Mouse (Mus musculus) lung, postnatal 10 days (tissue): ENCODE results near the gene D630039A03Rik.

Source experiments
- DNase-seq: peaks from one replicate; pipeline ENCODE4 v3.0.0; 2021

D630039A03Rik gene

DNA sequence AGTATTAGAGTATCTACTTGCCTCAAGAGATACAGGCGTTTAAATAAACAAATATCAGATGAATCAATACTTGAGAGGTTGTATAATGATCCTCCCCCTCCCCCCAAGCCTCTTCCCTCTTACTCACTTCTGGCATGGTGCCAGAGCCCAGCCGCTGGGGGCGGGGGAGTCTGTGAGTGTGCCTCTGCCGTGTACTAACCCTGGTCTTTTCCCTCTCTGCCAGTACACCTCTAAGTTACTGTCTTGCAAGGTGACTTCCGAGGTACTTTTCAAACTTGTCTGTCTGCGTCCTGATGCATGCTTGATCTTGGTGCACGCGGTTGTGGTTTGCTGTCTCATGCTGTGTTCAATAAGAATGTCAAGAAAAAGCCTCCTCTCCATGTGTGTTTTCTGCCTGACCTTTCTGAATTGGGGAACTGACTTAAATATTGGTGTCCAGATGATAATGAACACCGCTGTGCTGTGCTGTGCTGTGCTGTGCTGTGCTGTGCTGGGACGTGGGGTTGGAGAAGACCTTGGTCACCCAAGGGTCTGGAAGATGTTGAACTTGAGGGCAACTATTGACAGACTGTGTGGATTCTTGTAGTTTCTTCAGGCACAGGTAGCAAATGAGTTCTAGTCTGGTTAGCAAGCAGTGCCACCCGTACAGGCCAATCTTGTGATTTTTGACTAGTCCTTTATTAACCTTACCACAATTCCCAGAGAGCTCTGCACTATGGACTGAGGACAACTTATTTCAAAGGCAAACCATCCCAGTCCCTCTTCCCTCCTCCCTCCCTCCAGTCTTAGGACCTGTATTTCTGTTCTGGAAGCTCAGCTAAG is 29.8 kb downstream of the D630039A03Rik start:
- DNase-seq = peak; percentile 68

DNA sequence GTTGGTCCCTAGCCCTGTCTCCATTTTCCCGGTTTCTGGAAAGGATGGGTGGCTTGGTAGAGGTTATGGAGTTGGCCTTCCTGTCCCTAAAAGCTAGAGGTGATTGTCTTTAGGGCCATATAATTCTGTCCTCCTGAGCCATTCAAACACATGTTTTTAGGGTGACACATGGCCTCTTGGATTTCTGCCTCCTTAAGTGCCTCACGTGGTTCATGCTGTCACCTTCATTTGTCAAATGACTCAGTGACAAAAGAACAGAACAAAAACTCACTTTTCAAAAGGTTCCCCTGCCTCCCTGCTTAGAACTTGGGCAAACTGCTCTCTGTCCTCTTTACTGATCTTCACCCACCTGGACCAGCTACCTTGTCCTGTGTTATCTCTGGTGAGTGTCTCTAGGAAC is 30.9 kb downstream of the D630039A03Rik start:
- no peak for DNase-seq

DNA sequence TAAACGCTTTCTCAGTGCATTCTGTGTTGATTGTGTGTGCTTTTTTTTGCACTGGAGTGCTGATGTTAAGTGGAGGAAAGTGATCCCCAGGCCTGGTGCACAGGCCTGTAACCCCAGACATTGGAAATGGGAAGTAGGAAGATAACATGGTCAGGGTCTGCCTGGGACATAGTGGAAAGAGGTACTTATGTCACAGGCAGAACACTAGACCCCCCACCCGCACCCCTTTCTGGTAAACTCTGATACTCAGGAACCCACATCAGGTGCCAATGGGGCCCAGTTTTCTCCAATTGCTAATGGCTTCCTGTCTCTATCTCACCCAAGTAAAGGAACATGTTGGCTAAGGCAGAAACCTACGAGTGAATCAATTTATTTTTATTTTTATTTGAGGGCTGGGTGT is 31.6 kb downstream of the D630039A03Rik start:
- no peak for DNase-seq

DNA sequence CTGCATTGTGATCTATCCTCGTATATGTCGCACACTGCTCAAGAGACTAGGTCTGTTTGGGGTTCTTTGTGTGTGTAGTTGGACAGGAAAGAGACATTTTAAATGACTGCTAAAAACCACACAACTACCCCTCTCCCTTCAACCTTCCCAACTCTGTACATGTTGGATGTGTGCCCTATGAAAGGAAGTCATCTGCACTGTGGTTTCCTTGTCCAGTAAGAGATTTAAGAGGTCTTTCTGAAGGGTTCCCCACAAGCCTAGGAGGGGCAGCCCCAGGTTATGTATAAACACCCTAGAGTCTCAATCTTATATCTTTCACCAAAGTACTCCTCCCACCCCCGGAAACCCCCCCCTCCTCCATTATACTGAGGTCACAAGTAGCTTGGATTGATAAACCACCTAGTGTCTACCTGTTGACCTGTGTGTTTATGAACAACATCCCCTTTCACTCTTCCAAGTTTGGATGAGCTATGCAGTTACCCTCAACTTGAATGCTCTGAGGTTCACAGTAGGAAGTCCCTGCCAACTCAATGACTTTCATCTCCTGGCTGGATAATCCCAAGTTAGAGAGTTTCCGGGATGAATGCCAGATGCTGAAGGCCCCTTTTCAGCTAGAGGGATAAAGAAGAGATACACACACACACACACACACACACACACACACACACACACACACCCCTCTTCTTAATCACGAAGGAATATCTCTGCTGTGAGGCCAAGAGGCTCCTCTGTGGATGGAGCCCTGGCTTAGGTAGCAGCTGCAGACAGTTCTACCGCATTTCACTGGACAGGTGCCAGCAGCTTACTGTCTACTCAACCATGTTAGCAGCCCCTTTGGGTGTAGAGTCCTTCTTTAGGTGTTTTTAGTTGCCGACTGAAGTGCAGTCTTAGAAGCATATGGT is 32.3 kb downstream of the D630039A03Rik start:
- DNase-seq = peak; percentile 48

DNA sequence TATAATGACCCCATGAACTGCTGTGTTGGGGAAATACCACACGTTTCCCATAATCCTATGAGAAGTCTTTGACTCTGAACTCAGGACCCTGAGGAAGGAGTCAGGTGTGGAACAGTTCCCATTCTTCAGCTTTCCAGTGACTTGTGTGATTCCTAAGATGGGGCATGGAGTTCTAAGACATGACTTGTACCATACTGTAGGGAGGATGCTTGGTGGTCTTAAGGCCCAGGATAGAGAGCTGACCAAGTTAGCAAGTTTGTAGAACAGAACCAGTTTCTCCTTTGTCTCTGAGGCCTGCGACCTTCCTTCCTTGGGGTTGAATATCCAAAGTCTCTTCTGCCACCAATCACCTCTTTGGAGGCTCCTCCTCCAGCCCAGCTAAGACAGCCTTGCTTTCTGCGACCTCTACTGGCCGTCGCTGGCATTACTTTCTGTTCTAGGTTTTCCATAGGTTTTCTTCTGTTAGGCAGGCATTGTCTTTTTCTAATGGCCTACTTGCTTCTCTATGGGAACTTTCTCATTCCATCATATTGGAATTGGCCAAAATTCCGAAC is 36.2 kb downstream of the D630039A03Rik start:
- peak; percentile 87 for DNase-seq

DNA sequence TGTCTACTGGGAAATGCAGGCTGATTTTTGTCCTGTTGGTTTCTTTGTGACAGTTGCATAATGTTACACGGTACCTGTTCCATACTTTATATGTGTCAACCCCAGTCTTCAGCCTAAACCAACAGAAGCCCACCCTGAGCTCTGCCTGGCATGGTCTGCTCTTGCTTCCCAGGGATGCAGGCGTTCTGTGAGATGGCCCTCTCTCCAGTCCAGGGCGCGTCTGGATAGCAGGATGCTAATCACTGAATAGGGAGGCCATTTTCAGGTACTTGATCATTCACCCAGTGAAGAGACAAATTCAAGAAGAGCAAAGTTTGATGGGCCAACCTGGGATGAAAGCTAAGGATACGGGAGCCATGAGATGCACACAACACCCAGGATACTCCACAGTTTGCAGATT is 37.0 kb downstream of the D630039A03Rik start:
- DNase-seq = no peak

DNA sequence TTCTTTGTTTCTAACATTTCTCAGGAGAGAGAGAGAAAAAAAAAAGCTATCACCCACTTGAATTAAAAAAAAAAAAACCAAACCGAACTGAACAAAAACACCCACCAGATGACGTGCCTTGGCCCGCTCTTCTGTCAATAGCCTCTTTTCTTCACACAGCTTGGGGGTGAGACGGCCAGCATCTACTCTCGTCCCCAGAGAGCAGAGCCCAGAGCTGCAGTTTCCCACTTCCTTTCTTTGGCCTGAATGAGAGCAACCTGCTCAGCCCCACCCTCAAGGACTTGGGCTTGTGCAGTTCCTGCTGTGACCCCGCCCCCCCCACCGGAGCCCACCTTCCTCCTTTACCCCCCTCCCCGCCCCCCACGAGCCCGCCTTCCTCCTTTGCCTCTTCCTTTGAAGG is 48.6 kb downstream of the D630039A03Rik start:
- peak; percentile 41 for DNase-seq

DNA sequence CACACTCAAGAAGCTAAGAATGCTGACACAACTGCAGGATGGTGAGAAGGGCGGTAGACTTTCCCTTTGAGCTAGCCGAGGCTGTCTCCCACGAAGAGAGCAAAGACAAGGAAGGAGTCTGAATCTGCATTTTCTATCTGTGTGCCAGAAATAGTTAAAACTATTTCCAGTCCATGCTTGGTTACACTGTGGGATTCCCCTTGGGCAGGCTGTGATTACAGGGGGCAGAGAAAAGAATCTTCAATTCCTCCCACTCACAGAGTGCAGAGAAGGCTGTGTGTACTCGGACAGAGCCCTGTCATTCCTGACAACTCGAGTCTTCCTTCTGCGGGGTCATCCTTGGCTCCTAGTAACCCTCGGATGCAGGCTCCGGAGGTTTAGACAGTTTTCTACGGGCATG is 49.1 kb downstream of the D630039A03Rik start:
- DNase-seq = no peak

DNA sequence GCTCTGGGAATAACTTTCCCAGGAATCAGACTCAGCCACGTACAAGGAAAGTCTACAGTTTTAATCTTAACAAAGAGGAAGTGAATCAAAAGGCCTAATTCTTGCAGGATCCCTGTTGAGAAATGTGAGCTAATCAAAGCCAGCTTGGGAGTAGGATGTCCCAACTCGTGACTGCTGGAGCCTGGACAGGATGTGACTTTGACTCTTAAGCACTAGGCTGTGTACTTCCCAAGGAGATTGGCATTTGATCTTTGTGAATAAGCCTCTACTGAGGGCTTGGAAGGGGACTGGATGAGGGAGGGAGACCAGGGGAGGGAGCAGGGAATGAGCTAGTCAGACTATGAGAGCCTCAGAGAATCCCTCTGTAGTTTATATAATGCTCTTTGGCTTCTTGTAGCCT is 50.0 kb downstream of the D630039A03Rik start:
- DNase-seq = peak; percentile 65

DNA sequence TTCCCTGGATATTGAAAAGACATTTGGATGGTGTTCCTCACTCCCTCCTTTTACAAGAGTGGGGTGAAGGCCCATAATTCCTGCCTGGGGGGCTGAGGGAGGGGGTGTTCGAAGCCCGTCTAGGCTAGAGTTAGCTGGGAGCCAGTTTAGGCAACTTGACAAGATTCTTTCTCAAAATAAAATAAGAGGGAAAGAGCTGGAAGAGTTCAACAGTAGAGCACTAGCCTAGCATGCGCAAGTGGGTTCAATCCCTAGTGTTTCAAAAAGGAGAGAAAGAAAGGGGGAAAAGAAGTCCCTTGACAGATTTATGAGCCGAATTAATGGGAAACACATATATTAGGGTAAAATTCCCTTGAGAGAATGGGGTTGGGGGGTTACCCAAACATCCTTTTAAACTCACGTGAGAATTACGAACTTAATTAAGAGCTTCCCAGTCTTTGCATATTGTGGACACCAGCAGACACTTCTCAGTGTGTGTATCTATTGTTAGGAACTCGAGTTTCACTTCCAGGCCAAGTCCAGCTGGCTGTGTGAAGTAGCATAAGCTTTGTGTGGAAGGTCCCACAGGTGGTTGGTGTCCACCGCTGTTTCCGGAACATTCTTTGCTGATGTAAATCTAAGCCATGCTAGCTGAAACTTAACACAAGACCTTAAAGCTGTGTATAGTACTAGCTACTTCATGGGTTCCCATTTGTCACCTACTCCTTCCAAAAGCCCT is 53.7 kb downstream of the D630039A03Rik start:
- DNase-seq = no peak

DNA sequence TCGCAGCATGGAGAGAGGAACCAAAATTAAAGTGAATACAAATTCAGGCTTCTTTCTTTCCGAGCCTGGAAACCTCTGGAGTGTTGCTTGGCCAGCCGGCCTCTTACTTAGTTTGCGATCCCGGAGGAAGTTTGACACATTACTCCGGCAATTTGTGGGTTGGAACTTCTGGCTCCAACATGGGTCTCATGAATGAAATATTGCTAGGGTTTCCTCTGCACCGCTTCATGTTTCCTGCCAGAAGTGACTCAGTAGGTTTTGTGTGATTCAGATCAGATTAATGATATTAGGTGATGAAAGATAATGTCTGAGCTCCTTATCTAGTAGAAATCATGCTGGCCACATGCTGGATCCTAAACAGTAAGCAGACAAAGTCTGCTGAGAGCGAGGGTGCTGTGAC is 54.2 kb downstream of the D630039A03Rik start:
- no peak for DNase-seq

DNA sequence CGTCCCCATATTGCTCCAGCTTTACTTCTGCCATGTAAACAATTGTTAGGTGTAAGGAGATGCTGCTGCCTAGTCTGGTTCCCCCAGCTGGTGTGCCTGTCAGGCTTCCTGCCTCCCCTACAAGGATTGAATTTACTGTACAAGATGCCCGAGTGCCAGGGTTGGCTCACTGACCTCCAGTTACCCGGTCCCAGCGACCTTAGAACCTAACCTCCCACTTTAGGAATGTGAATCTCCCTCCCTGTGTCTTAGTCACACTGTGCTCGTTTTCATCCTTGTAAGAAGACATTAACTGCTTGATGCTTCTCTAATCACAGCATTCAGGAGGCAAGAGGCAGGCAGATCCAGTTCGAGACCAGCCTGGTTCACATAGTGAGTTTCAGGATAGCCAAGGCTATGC is 54.9 kb downstream of the D630039A03Rik start:
- no peak for DNase-seq

DNA sequence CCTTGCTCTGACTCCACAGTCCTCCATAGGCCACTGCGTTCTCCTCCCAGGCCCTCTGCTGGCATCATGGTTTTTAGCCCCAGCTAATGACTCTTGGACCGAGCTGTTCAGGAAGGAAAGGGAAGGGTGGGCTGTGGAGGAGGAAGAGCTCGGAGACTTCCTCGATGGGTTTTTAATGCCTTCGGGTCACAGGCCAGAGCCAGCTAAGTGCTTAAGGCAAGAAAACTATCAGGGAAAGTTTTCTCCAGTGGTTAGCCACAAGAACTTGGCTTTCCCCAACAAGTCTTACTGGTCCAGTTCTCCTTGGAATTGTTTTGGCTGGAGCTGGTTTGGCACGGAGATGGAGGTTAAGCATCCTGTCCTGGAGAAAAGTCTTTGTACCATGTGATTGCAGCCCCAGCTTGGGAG is 55.9 kb downstream of the D630039A03Rik start:
- peak; percentile 69 for DNase-seq
